Mouse (Mus musculus) embryo, embryonic 11 days (tissue): ENCODE results near the gene Coro7.
"Not testable (repeated sequence)": the region's sequence is repeated elsewhere in the genome, so short reads cannot be mapped to it uniquely, and the experiment has no call there.

Experiments used
- DNase-seq: peaks from one replicate; pipeline ENCODE4 v3.0.0-alpha.2; 2015

Coro7 gene

DNA sequence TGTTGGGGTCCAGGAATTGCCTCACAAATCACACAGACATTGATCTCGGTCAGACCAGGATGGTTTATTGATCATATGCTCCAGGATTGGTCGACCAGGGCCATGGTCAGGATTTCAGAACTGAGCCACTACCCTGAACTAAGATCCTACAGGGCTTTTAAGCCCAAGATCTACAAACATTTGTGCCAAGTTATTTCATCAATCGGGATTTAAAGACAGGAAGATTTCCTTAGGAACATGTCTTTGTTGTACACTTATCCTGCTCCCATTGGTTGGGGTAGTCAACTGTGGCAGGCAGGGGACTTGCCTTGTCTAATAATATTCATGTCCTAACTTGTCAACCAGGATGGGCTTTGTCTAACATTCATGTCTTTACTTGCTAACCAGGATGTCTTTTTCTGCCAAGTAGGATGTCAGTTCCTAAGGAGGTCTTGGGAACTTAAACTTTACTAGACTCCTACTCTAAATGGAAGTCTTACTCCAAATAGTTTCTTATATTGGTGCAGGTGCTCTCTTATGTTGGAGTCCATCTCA is 1.4 kb upstream of the Coro7 start:
- not testable (repeated sequence) for DNase-seq

DNA sequence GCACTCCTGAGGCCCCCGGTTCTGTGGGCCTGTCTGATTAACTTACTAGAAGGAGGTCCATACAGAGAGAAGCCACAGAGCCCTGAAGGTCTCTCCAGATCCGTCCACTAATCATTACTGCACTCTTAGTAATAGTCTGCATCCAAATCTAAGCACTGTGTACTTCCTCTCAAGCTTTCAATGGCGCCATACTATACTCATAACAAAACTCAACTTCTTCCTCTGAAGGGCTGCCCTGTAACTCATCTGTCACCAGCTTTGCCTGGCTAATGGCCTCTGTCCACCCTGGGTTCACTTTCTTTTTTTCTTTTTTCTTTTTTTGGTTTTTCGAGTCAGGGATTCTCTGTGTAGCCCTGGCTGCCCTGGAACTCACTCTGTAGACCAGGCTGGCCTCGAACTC is 1.5 kb downstream of the Coro7 start:
- no peak for DNase-seq

DNA sequence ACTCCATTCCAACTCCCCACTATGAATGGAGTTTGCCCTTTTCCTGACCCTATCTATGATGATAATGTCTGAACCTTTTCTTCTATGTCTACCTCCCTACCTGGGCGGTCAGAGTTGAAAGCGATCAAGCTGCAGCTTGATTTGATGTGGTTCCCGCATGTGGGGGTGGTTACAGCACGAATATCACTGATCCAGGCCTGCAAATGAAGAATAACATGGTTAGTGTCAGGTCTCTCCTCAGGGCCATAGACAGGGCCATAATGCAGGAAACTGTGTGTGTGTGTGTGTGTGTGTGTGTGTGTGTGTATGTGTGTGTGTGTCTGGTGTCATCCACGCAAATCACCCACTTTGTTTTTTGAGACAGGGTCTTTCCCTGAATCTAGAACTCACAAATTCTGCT is 2.7 kb downstream of the Coro7 start:
- DNase-seq: no peak

DNA sequence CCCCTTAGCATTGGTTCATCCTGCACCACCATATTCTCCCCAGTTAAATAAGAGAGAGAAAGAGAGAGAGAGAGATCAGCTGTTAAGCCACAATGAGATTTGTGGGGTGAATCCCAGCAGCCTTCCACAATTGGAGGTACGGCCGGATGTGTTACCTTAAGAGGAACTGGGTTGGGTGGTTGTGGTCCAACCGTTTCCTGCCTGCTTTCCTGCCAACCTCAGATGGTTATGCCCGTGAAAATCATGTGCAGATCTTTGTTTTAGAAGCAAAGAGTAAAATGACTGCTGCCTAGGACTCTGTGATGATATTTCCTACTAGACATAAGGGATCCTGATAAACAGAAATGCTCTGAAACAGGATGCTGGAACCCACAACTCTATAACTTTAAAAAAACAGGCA is 5.5 kb downstream of the Coro7 start:
- DNase-seq: no peak

DNA sequence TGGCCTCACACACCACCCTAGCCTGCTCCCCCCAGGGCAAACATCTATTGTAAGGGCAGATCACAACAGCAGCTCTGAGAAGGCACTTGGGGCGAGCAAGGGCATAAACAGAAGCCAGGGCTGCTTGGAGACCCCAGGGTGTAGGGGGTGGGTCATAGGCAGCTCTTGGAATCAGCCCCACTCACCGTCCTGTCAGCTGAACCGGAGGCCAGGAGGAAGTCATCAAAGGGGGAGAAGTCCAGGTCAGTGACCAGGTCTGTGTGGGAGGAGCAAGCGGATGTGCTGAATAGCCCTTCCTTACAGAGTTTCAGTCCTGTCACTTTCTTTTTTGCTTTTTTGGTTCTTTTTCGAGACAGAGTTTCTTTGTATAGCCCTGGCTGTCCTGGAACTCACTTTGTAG is 9.3 kb downstream of the Coro7 start:
- no peak for DNase-seq

DNA sequence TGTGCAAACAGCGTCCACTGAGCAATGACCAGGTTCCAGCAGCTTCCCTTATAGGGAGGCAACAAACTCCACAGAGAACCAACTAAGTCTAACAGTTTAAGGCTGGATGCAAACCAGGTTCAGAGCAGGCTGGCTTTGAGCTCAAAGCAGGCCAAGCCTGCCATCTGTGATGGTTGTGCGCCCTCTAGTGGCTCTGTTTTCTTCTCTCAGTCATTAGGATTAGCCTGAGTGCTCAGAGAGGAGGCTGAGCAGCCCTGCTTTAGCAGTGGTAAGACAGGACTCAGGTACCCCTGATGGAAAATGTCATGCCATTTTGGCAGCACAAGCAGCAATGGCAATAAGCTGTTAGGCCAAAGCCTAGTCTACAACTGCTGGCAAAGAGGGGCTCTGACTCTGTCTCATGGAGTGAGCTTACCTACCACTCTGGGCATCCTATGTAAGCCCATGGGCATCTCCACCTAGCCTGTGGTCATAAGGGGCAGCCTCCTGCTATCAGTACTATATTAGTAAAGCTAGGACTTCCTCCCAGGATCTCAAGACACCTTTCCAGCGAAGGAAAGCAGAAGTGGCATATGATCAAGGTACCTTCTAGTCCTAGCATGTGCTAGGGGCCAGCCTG is 12.3 kb downstream of the Coro7 start:
- DNase-seq: peak; percentile 94

DNA sequence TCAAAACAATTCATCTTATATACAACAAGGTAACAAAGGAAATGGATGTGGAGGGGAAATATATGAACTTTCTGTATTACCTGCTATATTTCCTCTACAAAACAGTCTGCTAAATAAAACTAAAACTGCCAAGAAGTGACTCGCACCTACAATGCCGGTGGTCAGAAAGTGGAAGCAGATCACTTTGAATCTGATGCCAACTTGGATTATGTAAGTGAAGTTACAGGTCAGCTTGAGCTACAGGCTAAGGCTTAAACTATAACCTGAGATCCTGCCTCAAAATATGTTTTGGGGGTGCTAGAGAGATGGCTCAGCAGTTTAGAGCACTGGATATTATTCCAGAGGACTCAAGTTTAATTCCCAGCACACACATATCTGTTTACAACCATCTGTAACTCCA is 13.9 kb downstream of the Coro7 start:
- no peak for DNase-seq

DNA sequence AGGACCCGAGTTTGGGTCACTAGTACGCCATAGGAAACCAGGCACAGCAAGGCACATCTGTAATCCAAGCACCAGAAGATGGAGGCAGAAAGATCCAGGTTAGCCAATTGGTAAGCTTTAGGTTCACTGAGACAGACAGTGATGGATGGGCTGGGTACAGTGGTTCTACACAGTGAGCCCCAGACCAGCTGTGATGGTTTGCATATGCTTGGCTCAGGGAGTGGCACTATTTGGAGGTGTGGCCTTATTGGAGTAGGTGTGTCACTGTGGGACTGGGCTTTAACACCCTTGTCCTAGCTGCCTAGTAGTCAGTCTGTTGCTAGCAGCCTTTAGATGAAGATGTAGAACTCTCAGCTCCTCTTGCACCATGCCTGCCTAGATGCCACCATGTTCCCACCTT is 15.8 kb downstream of the Coro7 start:
- DNase-seq: no peak

DNA sequence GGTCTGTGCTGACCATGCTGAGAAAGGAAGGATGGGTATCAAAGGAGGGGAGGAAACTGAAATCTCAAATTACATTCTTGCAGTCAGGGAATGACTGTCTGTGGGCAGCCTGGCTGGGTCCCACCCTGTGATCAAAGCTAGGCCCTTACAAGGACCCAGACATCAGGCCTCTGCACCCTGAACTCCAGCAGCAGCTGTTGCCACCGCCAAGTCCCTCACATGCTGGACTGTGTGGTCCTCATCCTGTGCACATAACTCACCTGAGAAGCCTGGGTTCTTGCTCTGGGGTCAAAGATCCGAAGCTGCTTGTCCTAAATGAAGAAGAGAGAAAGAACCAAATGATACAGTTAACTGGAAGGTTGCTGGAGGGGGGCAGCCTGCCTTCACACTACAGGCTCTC is 18.0 kb downstream of the Coro7 start:
- no peak for DNase-seq

DNA sequence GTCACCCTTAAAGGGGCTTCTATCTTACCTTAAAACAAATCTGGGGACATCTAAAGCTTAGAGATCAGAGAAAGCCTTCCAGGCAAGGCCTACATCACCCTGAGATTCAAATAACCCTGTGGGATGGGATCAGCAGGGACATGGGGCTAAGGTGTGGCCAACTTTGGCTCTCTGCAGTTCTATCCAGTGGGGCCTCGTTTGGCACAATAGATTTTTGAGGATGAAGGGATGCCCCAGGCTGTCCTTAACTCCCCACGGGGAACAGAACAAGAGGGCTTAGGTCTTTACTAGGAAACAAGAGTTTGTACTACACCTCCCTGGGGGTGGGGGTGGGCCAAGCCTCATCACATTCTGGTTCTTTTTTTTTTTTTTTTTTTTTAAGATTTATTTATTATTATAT is 20.3 kb downstream of the Coro7 start:
- no peak for DNase-seq

DNA sequence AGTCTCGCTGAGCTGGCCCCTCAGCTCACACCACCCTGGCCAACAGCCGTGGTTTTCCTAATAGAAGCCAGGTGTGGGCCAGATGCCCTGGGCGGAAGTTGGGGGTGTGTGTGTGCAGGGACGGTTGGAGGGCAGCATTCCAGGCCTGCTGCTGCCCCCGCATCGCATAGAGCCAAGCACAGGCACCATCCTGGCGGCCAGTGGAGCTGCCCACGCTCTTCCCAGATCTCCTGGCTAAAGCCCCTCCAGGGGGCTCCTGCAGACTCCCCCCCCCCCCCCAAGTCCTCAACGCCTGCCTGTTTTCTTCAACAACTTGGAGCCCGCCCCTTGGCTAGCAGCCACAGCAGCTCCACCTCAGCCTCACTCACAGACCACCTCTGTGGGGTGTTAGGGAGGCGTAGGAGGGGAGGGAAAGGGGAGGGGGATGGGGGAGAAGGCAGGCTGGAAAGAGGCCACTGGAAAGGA is 20.8 kb downstream of the Coro7 start:
- DNase-seq: peak; percentile 88

DNA sequence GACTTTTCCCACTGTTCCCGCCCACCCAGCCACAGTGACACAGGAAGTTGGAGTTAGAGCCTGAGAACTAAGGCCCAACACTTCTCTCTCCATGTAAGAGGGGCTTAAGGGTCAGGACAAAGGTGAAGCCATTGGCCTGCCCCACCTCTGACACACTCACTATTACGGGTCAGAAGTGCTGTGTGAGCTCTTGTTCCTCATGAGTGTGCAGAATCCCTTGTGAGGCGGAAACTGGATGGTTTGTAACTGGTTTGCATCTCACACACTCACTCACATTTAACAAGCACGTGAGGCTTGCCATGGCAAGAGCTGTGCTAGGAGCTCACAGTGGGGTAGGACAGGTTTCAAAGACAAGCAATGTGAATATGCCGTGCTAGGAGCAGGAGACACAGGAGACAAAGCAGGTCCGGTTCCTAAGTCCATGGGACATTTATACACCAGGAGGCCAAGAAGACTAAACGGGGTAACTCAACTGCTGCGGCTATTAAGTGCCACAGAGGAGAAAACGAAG is 23.0 kb downstream of the Coro7 start:
- DNase-seq: no peak

DNA sequence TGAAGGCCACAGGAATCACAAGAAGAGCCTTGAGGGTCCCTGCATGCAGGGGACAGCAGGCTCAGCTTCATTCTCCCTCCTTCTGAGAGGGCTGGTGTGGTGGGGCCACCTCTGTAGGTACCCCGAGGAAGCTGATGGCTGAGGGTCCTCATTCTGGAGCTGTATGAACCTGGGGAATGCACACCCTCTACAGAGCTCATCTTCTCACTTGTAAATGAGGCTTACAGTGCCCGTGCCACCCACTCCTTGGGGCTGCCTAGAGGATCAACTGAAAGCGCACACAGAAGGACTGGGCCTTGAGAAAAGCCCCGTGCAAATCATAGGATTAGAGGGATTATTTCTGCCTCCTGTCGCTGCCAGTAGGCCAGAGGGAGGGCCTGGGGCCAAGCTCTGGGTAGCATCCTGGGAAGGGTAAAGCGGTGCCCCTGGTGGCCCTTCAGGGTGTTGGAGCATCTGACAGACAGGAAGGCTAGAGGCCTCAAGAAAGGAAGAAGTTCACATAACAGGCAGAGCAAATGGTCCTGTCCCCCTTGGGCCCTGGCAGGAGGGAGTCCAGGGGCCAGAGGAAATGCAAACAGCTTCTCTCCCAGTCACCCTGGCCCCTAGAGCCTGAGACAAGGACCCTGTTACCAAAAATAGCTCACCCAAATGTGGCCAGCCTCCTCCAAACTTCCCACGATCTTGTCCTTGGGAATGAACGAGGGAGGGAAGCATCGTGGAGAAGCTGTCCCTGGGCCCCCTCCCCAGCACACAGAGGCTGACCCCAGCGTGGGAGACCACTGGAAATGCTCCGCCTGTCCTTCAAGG is 23.6 kb downstream of the Coro7 start:
- DNase-seq: no peak

DNA sequence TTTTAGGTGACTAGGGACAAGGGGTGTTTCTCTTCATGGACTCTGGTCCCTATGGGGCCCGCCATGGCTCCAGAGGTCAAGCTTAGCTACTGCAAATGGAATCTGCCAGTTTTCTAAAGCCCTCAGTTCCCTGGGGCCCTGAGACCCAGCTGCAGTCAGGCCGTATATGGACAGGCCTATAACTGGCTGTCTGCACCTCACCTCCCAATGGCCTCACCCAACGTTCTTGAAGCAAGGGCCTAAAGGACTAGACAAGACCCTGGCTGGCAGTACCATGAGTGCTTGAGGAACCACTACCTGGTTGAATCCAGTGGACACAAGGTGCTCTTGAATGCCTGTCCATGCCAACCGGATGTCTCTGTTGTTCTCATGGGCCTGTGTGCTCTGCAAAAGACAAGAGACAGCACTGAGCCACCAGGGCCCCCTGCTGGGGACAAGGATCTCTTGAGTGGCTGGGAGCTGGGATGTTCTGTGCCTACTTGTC is 24.3 kb downstream of the Coro7 start:
- DNase-seq: no peak

DNA sequence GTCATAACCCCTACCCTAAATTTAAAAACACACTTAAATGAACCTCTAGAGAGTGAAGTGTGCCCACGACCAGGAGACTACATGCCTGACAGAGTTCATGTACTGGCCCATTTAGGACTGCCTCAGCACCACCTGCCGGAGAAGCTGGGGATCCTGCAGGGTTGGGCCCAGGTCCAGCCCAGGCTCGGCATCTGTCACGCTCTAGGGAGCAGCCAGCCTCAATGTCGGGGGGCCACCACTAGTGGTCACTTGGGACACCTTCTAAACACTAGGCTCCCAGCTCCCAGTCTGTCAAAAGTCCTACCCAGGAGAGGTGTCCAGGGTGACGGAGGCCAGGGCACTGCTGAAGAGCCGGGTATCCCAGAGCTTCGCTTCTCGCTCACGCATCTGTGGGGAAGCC is 24.9 kb downstream of the Coro7 start:
- no peak for DNase-seq

DNA sequence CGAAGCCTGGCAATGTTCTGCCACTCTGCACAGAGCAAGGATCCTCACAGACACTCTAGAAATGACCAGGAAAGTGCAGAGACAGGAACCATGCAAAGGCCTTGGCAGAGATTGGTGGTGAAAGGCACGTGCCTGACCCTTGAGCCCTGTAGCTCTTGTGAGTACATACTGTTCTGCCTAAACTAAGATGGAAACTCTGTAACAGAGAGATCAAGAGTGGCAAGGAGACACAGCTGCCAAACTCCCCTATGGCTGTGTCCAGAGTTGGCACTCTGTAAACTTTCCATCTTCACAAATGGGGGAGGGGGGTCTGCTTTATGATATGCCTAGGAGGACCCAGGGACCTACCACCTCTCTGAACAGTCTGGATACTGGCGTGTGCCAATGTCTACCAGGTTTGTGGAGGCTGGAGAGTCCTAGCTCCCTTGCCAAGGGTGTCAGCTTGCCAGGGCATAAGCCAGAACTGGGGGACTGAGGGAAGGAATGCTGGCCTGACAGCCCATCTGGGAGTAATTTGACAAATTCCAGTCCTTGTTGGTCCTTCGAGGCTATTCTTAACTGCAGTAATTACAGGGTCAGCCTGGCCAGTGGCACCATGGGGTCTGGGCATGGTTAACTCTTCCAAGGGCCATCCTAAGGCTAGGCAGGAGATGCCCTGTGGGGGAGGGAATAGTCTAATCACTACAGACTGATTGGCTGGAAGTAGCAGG is 26.7 kb downstream of the Coro7 start:
- no peak for DNase-seq

DNA sequence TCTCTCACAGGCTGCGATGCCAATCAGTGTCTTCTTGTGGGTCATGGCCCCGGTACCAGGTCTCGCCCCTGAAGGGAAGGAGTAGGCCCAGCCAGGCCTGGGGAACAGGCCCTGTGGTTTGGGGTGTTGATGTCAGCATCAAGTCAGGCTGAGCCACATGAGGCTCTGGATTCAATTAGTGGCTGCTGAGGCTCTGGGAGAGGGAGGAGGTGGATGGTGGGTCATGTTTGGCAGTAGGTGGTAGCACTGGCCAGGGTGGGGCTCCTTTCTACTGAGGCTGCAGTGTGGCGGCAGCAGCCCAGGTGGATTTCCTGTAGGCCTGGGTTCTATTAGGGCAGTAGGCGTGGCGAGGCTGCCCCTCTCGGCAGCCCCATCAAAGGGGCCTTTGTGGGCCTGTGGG is 28.0 kb downstream of the Coro7 start:
- peak; percentile 81 for DNase-seq

DNA sequence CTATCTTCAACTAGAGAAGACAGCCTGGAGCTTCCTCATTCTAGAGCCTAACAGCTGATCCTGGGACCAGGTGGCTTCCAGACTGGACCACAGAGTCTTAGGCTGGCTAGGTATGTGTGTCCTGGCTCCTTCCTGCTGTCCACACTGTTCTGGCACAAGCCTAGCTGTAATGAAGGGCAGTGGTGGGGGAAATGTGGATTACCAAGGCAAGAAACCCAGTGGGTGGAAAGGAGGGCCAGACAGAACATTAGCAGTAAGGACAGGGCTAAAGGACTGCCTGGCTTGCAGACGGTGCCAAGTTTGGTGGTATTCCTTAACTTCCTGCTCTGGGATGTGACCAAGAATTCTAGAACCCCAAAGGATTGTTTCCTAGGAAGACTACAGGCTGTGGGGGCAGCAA is 28.5 kb downstream of the Coro7 start:
- no peak for DNase-seq

DNA sequence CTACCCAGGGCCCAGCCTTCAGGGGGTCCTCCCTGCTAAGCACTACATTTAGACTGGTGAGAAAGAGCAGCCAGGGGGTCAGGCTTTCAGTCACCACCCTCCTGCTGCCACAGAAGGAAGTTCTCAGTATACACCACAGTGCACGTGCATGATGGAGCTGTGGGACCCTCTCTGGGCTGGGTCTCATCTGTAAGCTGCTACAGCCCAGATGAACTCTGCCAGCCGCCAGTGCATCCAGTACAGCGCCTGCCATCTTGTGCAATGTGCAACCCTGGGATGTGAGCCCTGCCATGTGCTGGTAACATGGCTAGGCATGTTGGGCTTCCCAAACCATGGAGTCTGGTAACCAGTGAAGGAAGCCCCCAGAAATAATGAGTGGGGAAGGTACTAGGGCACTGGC is 29.4 kb downstream of the Coro7 start:
- DNase-seq: no peak

DNA sequence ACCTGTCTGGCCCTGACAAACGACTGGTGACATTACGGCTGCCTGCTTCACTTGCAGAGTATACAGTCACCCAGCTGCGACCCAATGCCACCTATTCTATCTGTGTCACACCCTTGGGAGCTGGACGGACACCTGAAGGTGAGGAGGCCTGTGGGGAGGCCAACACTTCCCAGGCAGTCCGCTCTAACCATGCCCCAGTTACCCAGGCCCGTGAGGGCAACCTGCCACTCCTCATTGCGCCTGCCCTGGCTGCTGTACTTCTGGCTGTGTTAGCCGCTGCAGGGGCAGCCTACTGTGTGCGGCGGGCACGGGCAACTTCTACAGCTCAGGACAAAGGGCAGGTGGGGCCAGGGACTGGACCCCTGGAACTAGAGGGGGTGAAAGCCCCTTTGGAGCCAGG is 29.9 kb downstream of the Coro7 start:
- no peak for DNase-seq

DNA sequence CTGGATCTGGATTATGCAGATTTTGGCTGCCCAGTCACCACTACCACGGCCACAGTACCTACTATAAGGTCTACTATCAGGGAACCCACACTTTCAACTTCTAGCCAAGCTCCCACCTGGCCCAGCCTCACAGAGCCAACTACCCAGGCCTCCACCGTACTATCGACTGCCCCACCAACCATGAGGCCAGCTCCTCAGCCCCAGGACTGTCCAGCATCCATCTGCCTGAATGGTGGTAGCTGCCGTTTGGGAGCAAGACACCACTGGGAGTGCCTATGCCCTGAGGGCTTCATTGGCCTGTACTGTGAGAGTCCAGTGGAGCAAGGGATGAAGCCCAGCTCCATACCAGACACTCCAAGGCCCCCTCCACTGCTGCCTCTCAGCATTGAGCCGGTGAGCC is 30.4 kb downstream of the Coro7 start:
- no peak for DNase-seq

DNA sequence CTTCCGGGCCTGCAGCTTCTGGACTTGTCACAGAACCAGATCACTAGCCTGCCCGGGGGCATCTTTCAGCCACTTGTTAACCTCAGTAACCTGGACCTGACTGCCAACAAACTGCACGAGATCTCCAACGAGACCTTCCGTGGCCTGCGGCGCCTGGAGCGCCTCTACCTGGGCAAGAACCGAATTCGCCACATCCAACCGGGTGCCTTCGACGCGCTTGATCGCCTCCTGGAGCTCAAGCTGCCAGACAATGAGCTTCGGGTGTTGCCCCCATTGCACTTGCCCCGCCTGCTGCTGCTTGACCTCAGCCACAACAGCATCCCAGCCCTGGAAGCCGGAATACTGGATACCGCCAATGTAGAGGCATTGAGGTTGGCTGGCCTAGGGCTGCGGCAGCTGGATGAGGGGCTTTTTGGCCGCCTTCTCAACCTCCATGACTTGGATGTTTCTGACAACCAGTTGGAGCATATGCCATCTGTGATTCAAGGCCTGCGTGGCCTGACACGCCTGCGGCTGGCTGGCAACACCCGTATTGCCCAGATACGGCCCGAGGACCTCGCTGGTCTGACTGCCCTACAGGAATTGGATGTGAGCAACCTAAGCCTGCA is 31.1 kb downstream of the Coro7 start:
- DNase-seq: no peak

DNA sequence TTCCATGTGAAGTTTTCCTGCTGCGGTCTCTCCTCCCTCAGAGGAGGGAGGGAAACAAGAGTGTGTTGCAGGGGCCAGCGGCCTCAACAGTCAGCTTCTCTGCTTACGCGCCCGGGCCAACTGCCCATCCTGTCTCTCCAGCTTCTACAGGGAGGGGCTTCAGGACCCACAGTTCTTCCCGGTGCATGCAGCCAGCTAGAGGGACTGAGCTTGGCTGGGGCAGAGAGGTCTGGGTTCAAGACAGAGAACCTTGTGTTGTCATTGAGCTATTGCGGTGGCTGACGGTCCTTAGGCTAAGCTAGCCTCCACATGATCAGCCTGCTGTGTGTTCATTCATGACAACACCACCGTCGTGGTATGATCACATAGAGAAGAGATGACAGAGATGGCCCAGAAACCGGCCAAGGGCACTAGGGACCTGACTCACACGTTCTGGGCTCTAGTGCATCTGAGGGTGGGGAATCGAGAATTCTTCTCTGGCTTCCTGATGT is 31.9 kb downstream of the Coro7 start:
- no peak for DNase-seq
